Mouse (Mus musculus) liver, embryonic 14.5 days (tissue): ENCODE data around the gene Ms4a4d.
"Not testable (repeated sequence)": the region's sequence is repeated elsewhere in the genome, so short reads cannot be mapped to it uniquely, and the experiment has no call there.

Experiments
- CTCF ChIP-seq: IDR thresholded peaks from 2 replicates; pipeline ENCODE4 v1.5.1; 2016; ENCODE audit warnings: antibody characterized with exemption, low read depth, control low read depth
- EP300 ChIP-seq: IDR thresholded peaks from 2 replicates; pipeline ENCODE4 v1.6.1; 2016; ENCODE audit warnings: antibody characterized with exemption, low read depth

GRCm38 (mm10) chr19:11540166-11540821 lies 3.7 kb downstream of the Ms4a4d start:
- TF ChIP-seq CTCF, EP300: not testable (repeated sequence)
